Mouse (Mus musculus) ovary, postnatal 14 days (tissue): ENCODE results near the gene Nfe2l1.
A peak's percentile ranks its signal among the peaks of the same experiment; 100 is the strongest.
"Not testable (repeated sequence)": the region's sequence is repeated elsewhere in the genome, so short reads cannot be mapped to it uniquely, and the experiment has no call there.

ENCODE experiments used
- DNase-seq: peaks from one replicate; pipeline ENCODE4 v3.0.0; 2022; ENCODE audit warnings: low spot score

Gene Nfe2l1

GRCm38 (mm10) chr11:96818128-96818710 is 11.5 kb downstream of the Nfe2l1 start:
- DNase-seq, result no peak

GRCm38 (mm10) chr11:96816979-96817378 is 12.8 kb downstream of the Nfe2l1 start:
- DNase-seq, result no peak

GRCm38 (mm10) chr11:96816494-96816893 is 13.3 kb downstream of the Nfe2l1 start:
- no peak for DNase-seq

DNA sequence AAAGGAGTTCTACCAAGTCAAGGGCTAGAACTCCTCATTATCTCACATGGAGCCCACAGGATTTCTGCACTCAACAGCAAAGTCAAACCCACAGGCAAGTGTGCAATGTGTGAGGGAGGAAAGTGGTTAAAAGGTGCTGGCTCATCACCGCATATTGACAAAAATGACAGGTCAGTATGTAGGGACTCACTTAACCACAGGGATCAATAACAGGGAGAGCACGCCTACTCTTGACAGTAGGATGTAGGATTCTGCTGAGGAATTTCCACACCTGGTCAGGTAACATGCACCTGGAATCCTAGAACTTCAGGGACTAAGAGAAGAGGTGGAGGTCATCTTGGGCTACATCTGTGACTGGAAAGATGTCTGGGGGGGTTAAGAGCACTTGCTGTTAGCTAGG is 13.9 kb downstream of the Nfe2l1 start:
- DNase-seq, result no peak

DNA sequence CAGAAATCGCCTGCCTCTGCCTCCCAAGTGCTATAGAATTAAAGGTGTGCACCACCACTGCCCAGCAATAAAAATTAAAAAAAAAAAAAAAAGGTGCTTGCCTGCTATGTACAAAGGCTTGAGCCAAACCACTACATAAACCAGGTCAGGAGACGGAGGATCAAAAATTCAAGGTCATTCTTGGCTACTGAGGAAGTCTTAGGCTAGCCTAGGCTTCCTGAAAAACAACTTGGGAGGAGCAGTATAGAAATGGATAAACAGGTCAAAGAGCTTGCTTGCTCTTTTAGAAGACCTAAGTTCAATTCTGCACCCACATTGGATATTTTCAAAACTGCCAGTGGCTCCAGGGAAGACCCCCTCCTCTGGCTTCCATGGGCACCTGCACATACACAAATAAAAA is 15.3 kb downstream of the Nfe2l1 start:
- no peak for DNase-seq

DNA sequence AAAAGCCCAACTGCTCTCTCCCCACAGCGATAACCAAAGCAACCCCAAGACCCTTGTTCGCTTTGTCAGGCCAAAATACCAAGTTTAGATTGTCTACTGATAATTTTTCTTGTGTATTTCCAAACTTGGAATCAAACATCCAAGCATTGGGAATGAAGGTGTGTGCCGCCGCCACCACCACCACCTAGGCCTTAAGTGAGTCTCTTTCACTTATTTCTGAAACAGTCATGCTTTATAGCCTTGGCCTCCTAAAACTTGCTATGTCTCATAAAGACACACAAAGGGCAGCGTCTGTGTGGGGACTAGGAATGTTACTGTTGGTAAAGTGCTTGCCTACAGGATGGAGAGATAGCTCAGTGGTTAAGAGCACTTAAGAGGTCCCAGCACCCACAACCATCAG is 15.8 kb downstream of the Nfe2l1 start:
- DNase-seq, result no peak

DNA sequence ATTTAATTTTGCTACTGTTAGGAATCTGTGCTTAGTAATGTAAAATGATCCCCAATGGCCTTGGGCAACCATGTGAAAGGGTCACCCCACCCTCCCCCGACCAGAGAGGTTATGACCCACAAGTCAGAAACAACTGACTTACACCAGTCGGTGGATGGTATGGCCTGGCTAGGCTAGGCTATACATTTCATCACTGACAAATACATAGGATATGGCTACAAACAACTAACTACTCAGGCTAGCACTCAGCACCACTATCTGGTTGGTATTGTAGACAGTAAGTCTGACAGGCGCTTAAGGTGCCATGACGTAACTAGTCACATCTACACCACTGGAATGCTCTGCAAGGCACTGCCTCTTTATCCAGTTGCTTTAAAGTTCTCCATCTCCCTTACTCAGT is 16.3 kb downstream of the Nfe2l1 start:
- no peak for DNase-seq

DNA sequence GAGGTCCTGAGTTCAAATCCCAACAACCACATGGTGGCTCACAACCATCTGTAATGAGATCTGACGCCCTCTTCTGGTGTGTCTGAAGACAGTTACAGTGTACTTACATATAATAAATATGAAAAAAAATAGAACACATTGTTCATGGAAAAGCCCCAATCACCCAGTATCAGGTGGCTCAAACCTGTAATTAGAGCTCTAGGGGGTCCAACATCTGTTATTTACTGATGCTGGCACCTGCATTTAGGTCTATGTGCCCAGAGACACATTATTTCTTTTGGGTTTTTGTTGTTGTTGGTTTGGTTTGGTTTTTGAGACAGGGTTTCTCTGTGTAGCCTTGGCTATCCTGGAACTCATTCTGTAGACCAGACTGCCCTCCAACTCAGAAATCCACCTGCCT is 18.6 kb downstream of the Nfe2l1 start:
- DNase-seq, result not testable (repeated sequence)

DNA sequence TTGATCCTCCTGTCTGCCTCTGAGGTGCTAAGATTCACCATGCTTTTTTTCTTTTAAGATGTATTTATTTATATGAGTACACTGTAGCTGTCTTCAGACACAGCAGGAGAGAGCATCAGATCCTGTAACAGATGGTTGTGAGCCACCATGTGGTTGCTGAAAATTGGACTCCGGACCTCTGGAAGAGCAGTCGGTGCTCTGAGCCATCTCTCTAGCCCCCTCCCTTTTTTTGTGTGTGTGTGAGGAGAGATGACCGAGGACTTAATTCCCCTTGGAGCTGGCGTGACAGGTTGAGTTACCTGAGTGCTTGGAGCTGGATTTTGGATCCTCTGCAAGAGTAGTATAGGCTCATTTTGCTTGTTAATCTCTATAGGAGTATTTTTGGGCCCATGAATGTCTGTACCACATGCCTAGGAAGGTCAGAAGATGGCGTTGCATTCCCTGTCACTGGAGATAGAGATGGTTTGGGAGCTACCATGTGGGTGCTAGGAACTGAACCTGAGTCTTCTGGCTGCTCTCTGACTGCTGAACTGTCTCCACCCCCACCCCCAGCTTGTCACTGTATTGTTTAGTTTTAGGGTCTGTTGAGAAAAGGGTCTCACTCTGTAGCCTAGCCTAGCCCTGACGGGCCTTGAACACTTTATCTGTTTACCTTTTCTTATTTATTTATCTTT is 20.1 kb downstream of the Nfe2l1 start:
- no peak for DNase-seq

DNA sequence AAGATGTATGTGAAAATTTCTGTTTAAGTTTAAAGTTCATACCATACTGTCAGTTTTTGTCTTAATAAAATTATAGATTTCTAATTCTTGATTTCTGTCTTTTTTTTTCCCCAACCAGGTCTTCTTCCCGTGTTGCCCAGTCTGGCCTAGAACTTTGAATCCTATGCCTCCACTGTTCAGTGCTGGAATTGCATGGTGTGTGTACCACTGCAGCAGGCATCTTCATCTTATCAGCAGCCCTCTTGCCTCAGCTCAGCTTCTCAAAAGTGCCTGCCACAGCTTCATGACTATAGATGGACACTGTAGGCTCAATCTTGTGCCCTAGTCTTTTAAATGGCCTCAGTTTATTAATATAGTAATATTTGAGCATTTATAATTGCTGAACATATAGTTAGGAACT is 21.7 kb downstream of the Nfe2l1 start:
- DNase-seq, result no peak

DNA sequence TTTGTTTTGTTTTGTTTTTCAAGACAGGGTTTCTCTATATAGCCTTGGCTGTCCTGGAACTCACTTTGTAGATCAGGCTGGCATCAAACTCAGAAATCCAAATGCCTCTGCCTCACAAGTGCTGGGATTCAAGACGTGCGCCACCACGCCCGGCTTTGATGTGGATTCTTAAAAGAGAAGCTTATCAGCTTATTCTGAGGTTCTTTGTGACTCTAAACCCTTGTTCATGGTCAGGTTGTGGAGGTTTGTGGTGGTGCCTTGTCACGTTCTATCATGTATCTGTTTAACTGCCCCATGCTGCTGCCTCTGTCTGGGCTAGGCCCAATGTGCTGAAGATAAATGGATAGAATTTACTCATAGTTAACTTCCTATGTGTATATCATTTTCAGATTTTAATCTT is 24.2 kb downstream of the Nfe2l1 start:
- DNase-seq, result no peak

- no peak for DNase-seq
These were observed 30.3 kb downstream of the Nfe2l1 start for GRCm38 (mm10) chr11:96799511-96799910.

DNA sequence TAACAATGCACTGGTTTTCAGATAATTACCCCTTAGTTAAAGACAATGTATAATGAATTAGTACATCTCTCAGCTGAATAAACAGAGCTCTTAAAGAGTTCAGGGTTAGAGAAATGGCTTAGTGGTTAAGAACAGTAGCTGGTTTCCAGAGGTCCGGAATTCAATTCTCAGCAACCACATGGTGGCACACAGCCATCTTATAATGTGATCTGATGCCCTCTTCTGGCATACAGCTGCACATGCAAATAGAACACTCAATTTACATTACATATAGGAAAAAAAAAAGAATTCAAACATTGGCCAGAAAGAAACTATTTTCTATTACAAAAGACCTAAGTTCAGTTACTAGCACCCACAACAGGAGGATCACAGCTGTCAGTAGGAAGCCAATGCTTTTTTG is 33.2 kb downstream of the Nfe2l1 start:
- DNase-seq, result no peak

GRCm38 (mm10) chr11:96796081-96796480 is 33.7 kb downstream of the Nfe2l1 start:
- no peak for DNase-seq

GRCm38 (mm10) chr11:96795491-96795890 is 34.3 kb downstream of the Nfe2l1 start:
- no peak for DNase-seq

GRCm38 (mm10) chr11:96790681-96791080 is 39.1 kb downstream of the Nfe2l1 start:
- DNase-seq, result no peak

DNA sequence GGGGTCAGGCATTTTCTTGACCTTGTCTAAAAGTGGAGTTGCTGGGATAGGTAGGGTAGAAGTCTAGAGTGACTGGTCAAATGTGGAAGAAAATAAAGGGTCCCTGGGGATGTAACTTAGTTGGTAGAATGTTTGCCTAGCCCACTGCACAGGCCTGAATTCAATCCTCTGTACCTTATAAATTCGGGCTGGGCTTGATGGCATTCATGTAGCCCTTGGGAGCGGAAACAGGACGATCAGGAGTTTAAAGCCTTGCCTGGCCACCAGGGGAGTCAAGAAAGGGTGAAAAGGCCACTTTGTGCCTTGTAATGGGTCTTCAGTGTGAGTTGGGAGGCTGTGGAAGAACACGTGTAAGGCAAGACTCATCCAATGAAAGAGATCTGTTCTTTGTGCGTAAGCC is 39.8 kb downstream of the Nfe2l1 start:
- DNase-seq, result no peak

- DNase-seq, result peak; percentile 82
These were observed 40.6 kb downstream of the Nfe2l1 start, which contains the start of gene Cbx1 for GRCm38 (mm10) chr11:96788871-96789795. TSS of gene Cbx1 (plus strand) at chr11:96789127.

GRCm38 (mm10) chr11:96786731-96787450 is 42.9 kb downstream of the Nfe2l1 start:
- DNase-seq, result no peak

GRCm38 (mm10) chr11:96784847-96785246 is 44.9 kb downstream of the Nfe2l1 start:
- DNase-seq, result peak; percentile 73

DNA sequence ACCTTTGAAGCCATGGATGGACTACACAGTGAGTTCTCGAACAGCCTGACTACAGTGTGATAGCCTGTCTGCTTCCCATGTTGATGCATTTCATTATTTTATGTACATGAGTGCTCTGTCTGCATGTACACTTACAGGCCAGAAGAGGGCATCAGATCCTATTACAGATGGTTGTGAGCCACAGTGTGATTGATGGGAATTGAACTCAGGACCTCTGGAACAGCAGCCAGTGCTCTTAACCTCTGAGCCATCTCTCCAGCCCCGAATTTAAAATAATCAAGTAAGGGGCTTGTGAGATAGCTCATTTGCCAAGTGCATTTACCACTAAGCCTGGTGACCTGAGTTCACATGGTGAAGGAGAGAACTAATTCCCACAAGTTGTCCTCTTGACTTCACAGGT is 48.3 kb downstream of the Nfe2l1 start:
- no peak for DNase-seq

DNA sequence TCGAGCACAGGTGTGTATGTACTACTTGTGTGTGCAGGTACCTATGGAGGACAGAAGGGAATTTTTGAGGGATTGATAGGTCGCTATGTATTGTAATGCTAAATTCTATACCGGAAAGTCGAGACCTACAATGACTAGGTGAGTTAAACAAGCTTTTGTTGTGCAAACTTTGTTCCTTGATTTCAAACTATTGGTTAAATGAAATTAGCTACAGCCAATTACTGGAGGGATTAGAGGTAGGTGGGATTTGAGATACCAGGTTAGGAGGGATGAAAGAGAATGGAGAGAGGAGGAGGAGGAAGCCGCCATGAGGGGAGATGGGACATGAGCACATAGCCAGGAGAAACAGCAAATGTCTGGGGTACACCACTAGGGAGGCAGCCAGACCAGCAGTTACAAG is 49.5 kb downstream of the Nfe2l1 start:
- DNase-seq, result no peak
